Mouse (Mus musculus): ENCODE results near the gene Atoh8. TPM values are rescaled to one million over a fixed set of nuclear protein-coding genes. Genes with fewer than 3 reads are reported as not detected.

Atoh8 gene
- total RNA-seq, 2 experiments from 2014 or later, result not detected

DNA sequence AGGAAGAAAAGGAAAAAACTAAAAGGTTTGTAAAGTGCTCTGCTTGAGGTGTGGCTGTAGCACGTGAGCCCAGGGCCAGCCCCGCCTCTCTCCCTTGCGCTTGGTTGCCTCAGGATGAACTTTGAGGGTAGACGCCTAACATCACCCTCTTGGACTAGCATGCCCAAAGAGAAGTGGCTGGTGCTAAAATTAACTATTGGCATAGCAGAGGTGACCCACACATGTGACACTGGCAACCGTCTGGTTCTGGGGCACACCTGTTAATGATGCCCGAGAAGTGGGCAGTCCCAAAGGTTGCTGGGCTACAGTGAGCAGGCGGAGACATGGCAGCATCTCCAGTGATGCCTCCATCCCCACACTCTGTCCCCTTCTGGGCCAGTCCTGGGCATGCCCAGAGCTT is 24.1 kb upstream of the Atoh8 start:
- no peak for ATAC-seq (replicated peaks; ENCODE audit: low FRiP score, low TSS enrichment, poor library complexity, severe bottlenecking)

- ATAC-seq (replicated peaks; ENCODE audit: low FRiP score, low TSS enrichment, poor library complexity, severe bottlenecking), result no peak
These were observed 19.9 kb upstream of the Atoh8 start for GRCm38 (mm10) chr6:72255294-72255693.

GRCm38 (mm10) chr6:72254588-72255075 is 19.3 kb upstream of the Atoh8 start:
- ATAC-seq (replicated peaks; ENCODE audit: low FRiP score, low TSS enrichment, poor library complexity, severe bottlenecking), result no peak

GRCm38 (mm10) chr6:72253911-72254587 is 18.7 kb upstream of the Atoh8 start:
- peak; percentile 48 for ATAC-seq (replicated peaks; ENCODE audit: low FRiP score, low TSS enrichment, poor library complexity, severe bottlenecking)

DNA sequence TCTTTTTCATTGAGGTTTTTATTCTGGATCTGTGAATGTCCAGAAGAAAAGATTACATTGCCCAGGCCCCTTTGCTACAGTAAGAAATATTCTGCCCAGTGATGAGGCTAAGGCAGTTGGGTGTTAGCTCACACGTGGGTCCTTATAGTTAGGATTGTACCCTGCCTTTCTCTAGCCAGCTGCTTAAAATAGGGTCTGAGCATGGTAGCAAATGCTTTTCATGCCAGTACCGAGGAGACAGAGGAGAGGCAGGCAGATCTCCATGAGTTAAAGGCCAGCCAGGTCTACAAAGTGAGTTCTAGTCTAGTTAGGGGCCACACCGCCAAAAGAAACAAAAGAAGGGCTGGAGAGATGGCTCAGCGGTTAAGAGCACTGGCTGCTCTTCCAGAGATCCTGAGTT is 17.8 kb upstream of the Atoh8 start:
- ATAC-seq (replicated peaks; ENCODE audit: low FRiP score, low TSS enrichment, poor library complexity, severe bottlenecking), result no peak

DNA sequence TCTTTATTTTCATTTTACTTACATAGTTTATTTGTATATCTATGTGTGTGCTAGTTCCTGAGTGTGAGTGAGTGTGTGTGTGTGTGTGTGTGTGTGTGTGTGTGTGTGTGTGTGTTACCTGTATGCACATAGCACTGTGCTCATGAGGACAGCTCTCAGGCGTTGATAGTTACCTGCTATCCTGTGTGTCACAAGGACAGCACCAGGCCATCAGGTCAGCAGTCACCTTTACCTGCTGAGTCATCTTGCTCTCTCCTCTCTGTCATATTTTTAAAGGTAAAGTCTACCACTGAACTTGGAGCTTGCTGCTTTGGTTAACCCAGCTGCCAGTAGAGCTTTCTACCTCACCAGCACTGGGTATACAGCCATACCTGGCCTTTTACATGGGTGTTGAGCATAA is 17.1 kb upstream of the Atoh8 start:
- ATAC-seq (replicated peaks; ENCODE audit: low FRiP score, low TSS enrichment, poor library complexity, severe bottlenecking), result no peak

DNA sequence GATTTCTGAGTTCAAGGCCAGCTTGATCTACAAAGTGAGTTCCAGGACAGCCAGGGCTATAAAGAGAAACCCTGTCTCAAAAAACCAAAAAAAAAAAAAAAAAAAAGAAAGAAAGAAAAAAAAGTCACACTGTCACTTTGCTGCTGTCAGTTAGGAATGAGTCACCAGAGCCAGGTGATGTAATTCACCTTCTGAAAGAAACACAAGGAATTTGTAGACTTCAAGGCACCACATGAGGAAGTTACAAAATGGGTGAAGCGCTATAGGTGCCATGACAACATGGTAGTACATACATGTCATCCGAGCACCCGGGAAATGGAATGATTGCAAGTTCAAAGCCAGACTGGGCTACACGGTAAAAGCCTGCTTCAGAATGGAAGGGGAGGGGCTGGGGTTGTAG is 14.6 kb upstream of the Atoh8 start:
- no peak for ATAC-seq (replicated peaks; ENCODE audit: low FRiP score, low TSS enrichment, poor library complexity, severe bottlenecking)

DNA sequence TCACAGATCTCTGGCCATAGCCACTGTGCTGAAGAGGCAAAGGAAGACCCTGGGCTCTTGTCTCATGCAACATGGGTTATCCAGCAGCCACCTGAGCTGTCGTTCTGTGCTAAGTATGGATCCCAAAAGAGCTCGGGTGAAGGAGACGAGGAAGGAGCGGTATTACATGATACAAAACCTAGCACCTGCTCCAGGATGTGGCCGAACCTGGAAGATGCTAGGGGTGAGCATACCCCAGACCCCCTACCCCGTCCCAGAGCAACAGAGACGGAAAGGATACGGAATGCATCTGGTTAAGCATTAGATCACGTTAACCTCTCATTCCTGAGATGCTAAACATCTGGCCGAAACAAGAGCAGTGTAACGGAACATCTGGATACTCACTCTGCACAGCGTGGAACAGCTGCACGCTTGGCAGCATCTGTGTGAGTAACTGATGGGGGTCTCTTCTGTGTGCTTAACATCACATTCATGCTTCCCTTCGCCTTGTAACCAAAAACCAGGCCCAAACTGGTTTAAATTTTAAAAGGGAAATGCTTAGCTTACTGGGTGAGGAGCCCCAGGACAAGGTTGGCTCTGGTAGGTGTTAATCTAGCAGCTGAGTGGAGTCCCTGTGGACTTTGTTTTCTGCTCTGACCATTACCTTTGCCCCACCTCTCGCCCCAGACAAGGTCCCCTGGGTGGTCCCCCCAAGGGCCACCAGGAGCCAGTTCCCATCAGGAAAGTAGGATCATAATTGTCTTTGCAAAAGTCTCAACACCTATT is 13.0 kb upstream of the Atoh8 start:
- ATAC-seq (replicated peaks; ENCODE audit: low FRiP score, low TSS enrichment, poor library complexity, severe bottlenecking), result no peak

DNA sequence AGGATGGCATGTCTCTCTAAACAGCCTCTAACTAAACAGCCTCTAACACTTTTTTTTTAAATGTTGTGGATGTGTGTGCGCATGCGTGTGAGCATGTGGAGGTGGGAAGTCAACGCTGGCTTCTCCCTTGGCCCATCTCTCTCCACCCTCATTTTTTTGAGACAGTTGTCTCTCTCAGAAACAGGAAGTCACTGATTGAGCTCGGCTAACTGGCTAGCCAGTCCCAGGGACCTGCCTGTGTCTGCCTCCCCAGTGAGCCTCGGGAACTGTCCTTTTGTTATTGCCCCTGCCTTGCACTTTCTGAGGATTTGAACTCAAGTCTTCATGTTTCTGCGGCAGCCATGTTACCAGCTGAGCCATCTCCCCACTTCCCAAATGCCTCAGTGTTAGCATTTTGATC is 10.9 kb upstream of the Atoh8 start:
- no peak for ATAC-seq (replicated peaks; ENCODE audit: low FRiP score, low TSS enrichment, poor library complexity, severe bottlenecking)

DNA sequence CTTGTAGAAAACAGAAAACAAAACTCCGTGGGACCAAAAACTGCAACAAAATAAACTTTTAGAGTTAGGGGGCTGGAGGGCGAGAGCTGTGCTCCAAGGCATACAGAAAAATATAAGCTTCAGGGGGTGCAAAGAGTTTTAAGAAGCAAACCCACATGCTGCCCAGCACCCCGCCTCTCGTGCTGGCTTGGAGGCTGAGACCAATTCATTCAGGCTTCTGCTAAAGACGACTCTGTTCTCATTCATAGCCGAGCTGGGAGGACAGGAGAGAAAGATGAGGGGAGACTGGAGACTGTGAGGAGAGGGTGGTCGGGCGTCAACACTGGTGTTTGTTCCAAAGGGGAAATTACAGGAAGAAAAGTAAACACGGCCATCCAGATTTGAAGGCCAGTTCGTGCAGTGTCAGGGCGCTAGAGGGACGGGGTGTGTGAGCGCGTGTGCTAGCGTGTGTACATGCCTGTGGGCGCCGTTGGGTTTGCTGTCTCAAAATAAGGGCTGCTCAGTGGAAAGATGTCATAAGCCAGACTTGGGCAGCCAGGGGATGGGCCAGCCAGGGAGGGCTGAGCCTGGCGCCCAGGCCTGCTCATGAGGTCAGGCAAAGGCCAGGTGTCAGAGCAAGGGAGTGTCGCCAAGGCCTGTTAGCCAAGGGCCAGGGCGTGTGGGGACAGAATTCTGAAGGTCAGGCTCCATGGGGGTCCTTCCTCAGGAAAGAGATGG is 9.3 kb upstream of the Atoh8 start:
- no peak for ATAC-seq (replicated peaks; ENCODE audit: low FRiP score, low TSS enrichment, poor library complexity, severe bottlenecking)

GRCm38 (mm10) chr6:72244144-72244549 is 8.8 kb upstream of the Atoh8 start:
- ATAC-seq (replicated peaks; ENCODE audit: low FRiP score, low TSS enrichment, poor library complexity, severe bottlenecking), result no peak

DNA sequence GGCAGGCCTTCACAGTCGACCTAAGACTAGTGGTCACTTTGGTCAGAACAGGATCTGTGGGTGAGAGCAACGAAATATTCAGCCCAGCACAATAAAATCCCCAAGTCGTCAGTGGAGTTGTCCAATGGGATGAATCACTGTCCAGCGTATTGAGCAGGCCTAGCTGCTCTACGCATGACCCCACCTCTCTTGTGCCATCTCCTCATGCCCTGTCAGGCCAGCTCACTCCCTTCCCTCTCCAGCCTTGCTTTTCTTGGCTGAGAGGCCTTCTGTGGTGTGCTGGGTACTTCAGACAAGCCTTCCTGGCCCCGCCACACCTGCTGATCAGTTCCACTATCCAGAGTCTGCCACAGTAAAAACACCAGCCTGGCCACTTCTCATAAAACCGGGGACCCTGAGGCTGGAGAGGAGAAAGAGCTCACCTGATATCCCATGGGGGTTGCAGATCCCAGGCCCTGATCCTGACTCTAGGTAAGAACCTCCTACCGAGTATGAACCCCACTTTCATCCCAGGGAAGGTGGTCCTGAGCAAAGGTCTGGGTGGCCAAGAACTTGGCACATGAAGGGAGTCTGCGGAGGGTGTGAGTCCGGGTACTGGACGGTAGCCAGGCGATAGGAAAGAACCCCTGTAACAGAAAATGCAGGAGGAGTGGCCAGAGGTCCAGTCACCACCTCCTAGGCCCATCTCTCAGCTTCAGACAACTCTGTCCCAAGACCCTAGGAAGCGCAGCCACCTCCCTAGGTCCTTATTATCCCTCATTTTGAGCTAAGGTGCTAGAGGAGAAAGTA is 7.3 kb upstream of the Atoh8 start:
- ATAC-seq (replicated peaks; ENCODE audit: low FRiP score, low TSS enrichment, poor library complexity, severe bottlenecking), result no peak

DNA sequence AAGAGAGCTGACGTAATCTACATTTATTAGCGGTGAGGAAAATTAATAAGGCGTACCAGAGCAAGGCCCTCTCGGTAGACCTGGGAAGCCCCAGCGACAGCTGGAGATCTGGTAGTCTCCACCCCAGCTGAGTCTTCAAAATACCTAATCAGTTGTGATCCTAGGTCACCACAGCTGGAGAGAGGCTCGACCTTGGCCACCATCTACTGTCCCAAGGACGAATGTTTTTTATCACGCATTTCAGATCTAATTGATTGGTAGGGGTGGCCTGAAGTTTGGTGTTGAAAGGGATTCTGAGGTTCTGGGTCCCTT is 6.4 kb upstream of the Atoh8 start:
- ATAC-seq (replicated peaks; ENCODE audit: low FRiP score, low TSS enrichment, poor library complexity, severe bottlenecking), result no peak

GRCm38 (mm10) chr6:72241133-72241842 is 5.9 kb upstream of the Atoh8 start:
- no peak for ATAC-seq (replicated peaks; ENCODE audit: low FRiP score, low TSS enrichment, poor library complexity, severe bottlenecking)

- no peak for ATAC-seq (replicated peaks; ENCODE audit: low FRiP score, low TSS enrichment, poor library complexity, severe bottlenecking)
These were observed 4.7 kb upstream of the Atoh8 start for GRCm38 (mm10) chr6:72240042-72240441.

GRCm38 (mm10) chr6:72237035-72237434 is 1.7 kb upstream of the Atoh8 start:
- 0 out of 2 replicates have a peak, but pooled peaks have one; percentile 35 for ATAC-seq (replicated peaks; ENCODE audit: low FRiP score, low TSS enrichment, poor library complexity, severe bottlenecking)

DNA sequence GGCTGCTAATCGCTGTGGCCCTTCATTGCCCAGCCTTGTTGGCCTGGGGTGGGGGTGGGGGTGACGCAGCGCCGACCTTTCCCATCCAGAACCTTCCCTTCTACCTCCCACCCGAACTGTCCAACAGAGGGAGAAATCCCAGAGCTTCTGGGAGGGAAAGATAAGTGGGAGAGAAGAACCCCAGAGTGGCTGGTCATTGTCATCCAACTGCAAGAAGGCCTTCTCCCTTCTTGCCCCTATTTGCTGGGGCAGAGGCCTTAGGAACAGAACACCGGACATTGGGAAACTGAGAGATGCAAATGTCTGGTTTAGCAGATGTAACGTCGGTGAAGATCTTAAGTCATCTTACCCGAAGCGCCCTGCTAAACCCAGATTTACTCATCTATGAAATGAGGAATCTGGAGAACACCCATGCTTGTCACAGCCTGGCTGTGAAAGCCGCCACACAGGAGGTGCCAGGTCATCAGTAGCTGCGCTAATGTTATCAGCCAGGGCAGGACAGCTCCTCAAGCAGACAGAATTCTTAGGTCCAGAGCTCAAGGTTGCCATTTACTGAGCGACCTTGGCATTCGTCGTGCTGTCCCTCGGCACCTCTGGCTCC is 530 bp upstream of the Atoh8 start:
- no peak for ATAC-seq (replicated peaks; ENCODE audit: low FRiP score, low TSS enrichment, poor library complexity, severe bottlenecking)

- ATAC-seq (replicated peaks; ENCODE audit: low FRiP score, low TSS enrichment, poor library complexity, severe bottlenecking), result no peak
These were observed 842 bp downstream of the Atoh8 start for GRCm38 (mm10) chr6:72234372-72235097.

Data from megakaryocyte-erythroid progenitor cell, adult 5-6 weeks (primary cell).